Mouse (Mus musculus) CH12.LX (cell line): ENCODE measurements at regions not wholly inside any gene's neighbourhood (a gene's known extent, or its start where the extent isn't known, plus 50 kb on each side); places are given as distances from the start of the nearest gene placed in this dataset.

Source experiments
- CHD2 ChIP-seq: IDR thresholded peaks from 2 replicates; pipeline ENCODE4 v1.6.1; 2011; ENCODE audit warnings: low read length, improper control_type of control experiment
- CTCF ChIP-seq, 2 experiments: IDR thresholded peaks in 1 of 2; conservative IDR thresholded peaks in 1 of 2; 2 replicates each; pipeline ENCODE4 v1.5.1; 2011 to 2012; ENCODE audit warnings: low read depth in 2 of 2, low read length in 2 of 2, improper control_type of control experiment in 1 of 2, inconsistent platforms in 1 of 2, mild to moderate bottlenecking in 1 of 2, moderate library complexity in 1 of 2
- EP300 ChIP-seq: IDR thresholded peaks from 2 replicates; pipeline ENCODE4 v1.6.1; 2011; ENCODE audit warnings: low read length, improper control_type of control experiment
- HCFC1 ChIP-seq: IDR thresholded peaks from 2 replicates; pipeline ENCODE4 v1.6.1; 2012; ENCODE audit warnings: low read depth, mild to moderate bottlenecking, inconsistent platforms, low read length, improper control_type of control experiment
- KAT2A ChIP-seq: IDR thresholded peaks from 2 replicates; pipeline ENCODE4 v1.6.1; 2012; ENCODE audit warnings: low read length, improper control_type of control experiment, inconsistent platforms; ENCODE audit not compliant: insufficient replicate concordance
- MAFK ChIP-seq: IDR thresholded peaks from 2 replicates; pipeline ENCODE4 v1.6.1; 2011; ENCODE audit warnings: low read length, improper control_type of control experiment; ENCODE audit not compliant: insufficient replicate concordance
- MEF2A ChIP-seq: IDR thresholded peaks from 2 replicates; pipeline ENCODE4 v1.6.1; 2014; ENCODE audit warnings: low read depth, mild to moderate bottlenecking, inconsistent platforms, low read length, improper control_type of control experiment, borderline replicate concordance
- MYC ChIP-seq: IDR thresholded peaks from 2 replicates; pipeline ENCODE4 v1.6.1; 2011; ENCODE audit warnings: low read depth, mild to moderate bottlenecking, improper control_type of control experiment, low read length
- POLR2A ChIP-seq: IDR thresholded peaks from 2 replicates; pipeline ENCODE4 v1.6.1; 2011; ENCODE audit warnings: low read depth, mild to moderate bottlenecking, improper control_type of control experiment, low read length
- SIN3A ChIP-seq: IDR thresholded peaks from 2 replicates; pipeline ENCODE4 v1.6.1; 2012; ENCODE audit warnings: low read length, improper control_type of control experiment, inconsistent platforms
- USF1 ChIP-seq: IDR thresholded peaks from 2 replicates; pipeline ENCODE4 v1.6.1; 2014; ENCODE audit warnings: low read depth, mild to moderate bottlenecking, inconsistent platforms, low read length, improper control_type of control experiment

GRCm38 (mm10) chr1:184453061-184453460 lies 279.4 kb downstream of the Hlx start:
- TF ChIP-seq POLR2A = no peak
- no peak for TF ChIP-seq CTCF (conservative IDR thresholded peaks at IDR 0.05 in 1 of 2, IDR thresholded peaks at IDR 0.05 in 1 of 2; ENCODE audit: low read depth in 2 of 2, low read length in 2 of 2)
- TF ChIP-seq KAT2A = no peak
- TF ChIP-seq USF1 = no peak
- no peak for TF ChIP-seq MEF2A
- no peak for TF ChIP-seq SIN3A
- TF ChIP-seq MAFK = no peak
- TF ChIP-seq EP300 = no peak
- no peak for TF ChIP-seq HCFC1
- TF ChIP-seq MYC = no peak
- TF ChIP-seq CHD2 = no peak
